Mouse (Mus musculus): ENCODE data around the gene Rab7.

DNA sequence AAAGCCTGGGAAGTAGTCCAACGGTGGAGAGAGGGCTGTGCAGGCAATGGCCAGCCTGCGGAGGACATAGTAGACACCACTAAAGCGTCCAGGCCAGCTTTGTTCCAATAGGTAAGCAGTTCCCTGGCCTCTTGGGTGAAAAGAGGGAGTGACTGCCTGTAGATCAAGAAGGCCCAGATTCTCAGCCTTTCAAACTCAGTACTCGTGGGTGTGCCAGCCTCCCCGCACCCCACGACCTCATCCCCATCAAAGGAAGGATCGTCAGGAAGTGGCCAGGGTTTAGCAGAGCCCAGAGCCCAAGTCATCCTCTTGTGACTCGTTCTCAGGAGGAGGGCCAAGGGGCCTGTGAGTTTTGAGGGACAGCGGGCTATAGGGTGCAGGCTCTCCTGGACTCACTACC is 62.6 kb downstream of the Rab7 start:
- TF ChIP-seq GATA1 (IDR thresholded peaks at IDR 0.05; ENCODE audit: borderline replicate concordance, low read length) (no peak), FLI1 (IDR thresholded peaks at IDR 0.05; ENCODE audit: low read length) (no peak)

Measured in megakaryocyte, embryonic 14.5 days (primary cell).